Mouse (Mus musculus) frontal cortex, postnatal 14 days (tissue): ENCODE results near the gene Pagr1b.

Source experiments
- DNase-seq, 2 experiments: peaks; one replicate each; pipeline ENCODE4 v3.0.0; 2022; ENCODE audit warnings: low spot score in 2 of 2

Pagr1b gene

GRCm38 (mm10) chr7:127020031-127020430, 3.7 kb upstream of the Pagr1b start:
- DNase-seq: no peak

GRCm38 (mm10) chr7:127019306-127019960, 3.1 kb upstream of the Pagr1b start:
- DNase-seq: no peak

GRCm38 (mm10) chr7:127018416-127019305, 2.4 kb upstream of the Pagr1b start:
- DNase-seq: no peak

- DNase-seq: no peak
Observed at GRCm38 (mm10) chr7:127017950-127018345, 1.7 kb upstream of the Pagr1b start.

- peak; percentile 95 to 96 for DNase-seq
Observed at GRCm38 (mm10) chr7:127016971-127017949, 976 bp upstream of the Pagr1b start, which contains the start of gene Pagr1a. Gene Pagr1a (minus strand): TSS chr7:127017352.

- no peak for DNase-seq
Observed at GRCm38 (mm10) chr7:127016486-127016938, 228 bp upstream of the Pagr1b start.

GRCm38 (mm10) chr7:127016081-127016480, 203 bp downstream of the Pagr1b start:
- DNase-seq: no peak

GRCm38 (mm10) chr7:127014993-127015392, 1.3 kb downstream of the Pagr1b start:
- no peak for DNase-seq

- DNase-seq: no peak
Observed at GRCm38 (mm10) chr7:127014320-127014719, 2.0 kb downstream of the Pagr1b start, which contains the start of gene Mvp. Gene Mvp (minus strand): TSS chr7:127014621.

GRCm38 (mm10) chr7:127013385-127013784, 2.9 kb downstream of the Pagr1b start:
- no peak for DNase-seq

- no peak for DNase-seq
Observed at GRCm38 (mm10) chr7:127012845-127013244, 3.4 kb downstream of the Pagr1b start.

GRCm38 (mm10) chr7:127012374-127012773, 3.9 kb downstream of the Pagr1b start:
- no peak for DNase-seq

GRCm38 (mm10) chr7:127011717-127012116, 4.6 kb downstream of the Pagr1b start:
- no peak for DNase-seq

- no peak for DNase-seq
Observed at GRCm38 (mm10) chr7:127011051-127011450, 5.2 kb downstream of the Pagr1b start.

- DNase-seq: no peak
Observed at GRCm38 (mm10) chr7:127009307-127010085, 6.8 kb downstream of the Pagr1b start.

- DNase-seq: peak in 1 of 2 experiments; percentile 57
Observed at GRCm38 (mm10) chr7:127008239-127009019, 7.9 kb downstream of the Pagr1b start.

GRCm38 (mm10) chr7:127007313-127008024, 8.8 kb downstream of the Pagr1b start:
- no peak for DNase-seq

- no peak for DNase-seq
Observed at GRCm38 (mm10) chr7:127004122-127004875, 12.0 kb downstream of the Pagr1b start.
